Mouse (Mus musculus): ENCODE data around the gene Mpped1. TPM values are rescaled to one million over a fixed set of nuclear protein-coding genes. Genes with fewer than 3 reads are reported as not detected.

The Mpped1 gene
- polyA plus RNA-seq, 1 experiment from 2014 or later: 0.50 TPM

GRCm38 (mm10) chr15:83761512-83761911 lies 17.8 kb upstream of the Mpped1 start:
- WGBS: 95% methylated on average over 13 of the region's 13 CpGs
- no peaks in the 10 kb centered on the region for H3K4me1 ChIP-seq (ENCODE audit: control insufficient read depth, insufficient read depth, low read length)
- H3K9ac ChIP-seq (ENCODE audit: low read depth, low read length): no peak overlapping the region
- H3K4me3 ChIP-seq (ENCODE audit: low read length): no peak overlapping the region
- no peak for ATAC-seq (ENCODE audit: low FRiP score, low TSS enrichment)
- H3K9me3 ChIP-seq (ENCODE audit: control insufficient read depth, low read length): no peaks in the 10 kb centered on the region
- H3K27me3 ChIP-seq (ENCODE audit: control insufficient read depth, insufficient read depth, low read length): no peaks in the 10 kb centered on the region
- no peak overlapping the region for H3K4me2 ChIP-seq (replicated peaks; ENCODE audit: low read depth, low read length)
- H3K27ac ChIP-seq (ENCODE audit: low read depth, low read length): no peak overlapping the region
- H3K36me3 ChIP-seq (ENCODE audit: control insufficient read depth, insufficient read depth, low read length): no peaks in the 10 kb centered on the region

DNA sequence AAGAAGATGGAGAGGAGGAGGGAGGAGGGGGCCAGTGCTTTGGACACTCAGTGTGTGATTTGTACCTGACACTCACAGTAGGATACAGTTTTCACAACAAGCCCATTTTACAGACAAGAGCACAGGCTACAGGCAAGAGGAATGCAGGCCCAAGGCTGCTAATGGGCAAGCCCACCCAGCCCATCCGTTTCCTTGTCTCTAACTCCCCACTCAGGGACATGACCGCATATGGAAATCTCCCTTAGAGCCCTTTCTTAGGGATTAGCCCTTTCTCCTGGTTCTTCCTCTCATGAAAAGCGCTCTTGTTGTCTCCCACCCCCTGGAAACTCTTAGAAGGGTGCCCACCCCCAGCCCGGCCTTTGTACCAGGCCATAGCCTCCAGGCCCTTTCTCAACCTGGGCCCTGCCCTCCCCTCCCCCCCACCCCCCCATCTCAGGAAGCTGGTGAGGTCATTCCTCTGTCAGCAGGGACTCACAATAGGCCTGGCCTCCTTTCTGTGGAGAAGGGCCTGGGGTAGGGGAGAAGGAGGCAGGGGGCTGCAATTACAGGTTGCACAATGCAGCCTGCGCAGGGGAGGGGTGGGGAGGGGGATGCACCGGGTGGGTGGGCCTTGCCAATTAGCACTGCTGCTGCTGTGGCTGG lies 13.8 kb upstream of the Mpped1 start:
- no peak for ATAC-seq (ENCODE audit: low FRiP score, low TSS enrichment)
- no peaks in the 10 kb centered on the region for H3K27me3 ChIP-seq (ENCODE audit: control insufficient read depth, insufficient read depth, low read length)
- H3K36me3 ChIP-seq (ENCODE audit: control insufficient read depth, insufficient read depth, low read length): no peaks in the 10 kb centered on the region
- no peak overlapping the region for H3K4me3 ChIP-seq (ENCODE audit: low read length)
- no peak overlapping the region for H3K9ac ChIP-seq (ENCODE audit: low read depth, low read length)
- no peak overlapping the region for H3K27ac ChIP-seq (ENCODE audit: low read depth, low read length)
- WGBS: 28% methylated on average over 6 of the region's 6 CpGs
- H3K4me2 ChIP-seq (replicated peaks; ENCODE audit: low read depth, low read length): no peak overlapping the region
- no peaks in the 10 kb centered on the region for H3K9me3 ChIP-seq (ENCODE audit: control insufficient read depth, low read length)
- H3K4me1 ChIP-seq (ENCODE audit: control insufficient read depth, insufficient read depth, low read length): no peaks in the 10 kb centered on the region

- Histone ChIP-seq H3K4me3 (ENCODE audit: low read length) (no peak overlapping the region), H3K27me3 (ENCODE audit: control insufficient read depth, insufficient read depth, low read length) (no peaks in the 10 kb centered on the region), H3K4me1 (ENCODE audit: control insufficient read depth, insufficient read depth, low read length) (no peaks in the 10 kb centered on the region), H3K9ac (ENCODE audit: low read depth, low read length) (no peak overlapping the region), H3K4me2 (replicated peaks; ENCODE audit: low read depth, low read length) (no peak overlapping the region), H3K27ac (ENCODE audit: low read depth, low read length) (no peak overlapping the region), H3K9me3 (ENCODE audit: control insufficient read depth, low read length) (no peaks in the 10 kb centered on the region), H3K36me3 (ENCODE audit: control insufficient read depth, insufficient read depth, low read length) (no peaks in the 10 kb centered on the region)
- WGBS: 72% methylated on average over 8 of the region's 8 CpGs
- no peak for ATAC-seq (ENCODE audit: low FRiP score, low TSS enrichment)
These were observed 7.8 kb upstream of the Mpped1 start for GRCm38 (mm10) chr15:83771346-83772053.

- Histone ChIP-seq H3K27ac (ENCODE audit: low read depth, low read length) (no peak overlapping the region), H3K9ac (ENCODE audit: low read depth, low read length) (no peak overlapping the region), H3K4me1 (ENCODE audit: control insufficient read depth, insufficient read depth, low read length) (no peaks in the 10 kb centered on the region), H3K9me3 (ENCODE audit: control insufficient read depth, low read length) (no peaks in the 10 kb centered on the region), H3K4me2 (replicated peaks; ENCODE audit: low read depth, low read length) (no peak overlapping the region), H3K27me3 (ENCODE audit: control insufficient read depth, insufficient read depth, low read length) (no peaks in the 10 kb centered on the region; the same call in 1 of the 2 replicates), H3K36me3 (ENCODE audit: control insufficient read depth, insufficient read depth, low read length) (no peaks in the 10 kb centered on the region), H3K4me3 (ENCODE audit: low read length) (no peak overlapping the region)
- no peak for ATAC-seq (ENCODE audit: low FRiP score, low TSS enrichment)
- WGBS: 69% methylated on average over 5 of the region's 5 CpGs
These were observed 6.8 kb upstream of the Mpped1 start for GRCm38 (mm10) chr15:83772460-83772859.

DNA sequence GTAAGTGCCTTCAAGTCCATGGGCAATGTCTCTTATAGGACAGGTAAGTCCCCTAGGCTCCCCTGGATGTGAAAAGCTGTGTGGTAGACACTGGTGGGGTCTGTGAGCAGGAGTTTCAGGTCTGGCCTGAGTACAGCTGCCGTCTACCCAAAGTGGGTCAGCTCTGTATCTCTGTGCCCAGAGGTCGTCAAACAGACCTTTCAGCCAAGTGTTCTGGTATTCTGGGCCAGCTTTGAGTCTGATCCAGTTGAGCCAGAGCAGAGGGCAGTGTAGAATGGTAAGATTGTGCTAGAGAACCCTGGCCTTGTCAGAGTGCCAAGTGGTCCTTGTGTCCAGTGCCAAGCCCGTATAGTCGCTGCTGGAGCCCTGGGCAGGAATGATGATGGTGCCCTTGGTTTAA lies 6.3 kb upstream of the Mpped1 start:
- WGBS: 89% methylated on average over 4 of the region's 4 CpGs
- H3K9ac ChIP-seq (ENCODE audit: low read depth, low read length): no peak overlapping the region
- no peak overlapping the region for H3K27ac ChIP-seq (ENCODE audit: low read depth, low read length)
- H3K4me1 ChIP-seq (ENCODE audit: control insufficient read depth, insufficient read depth, low read length): no peaks in the 10 kb centered on the region
- H3K9me3 ChIP-seq (ENCODE audit: control insufficient read depth, low read length): no peaks in the 10 kb centered on the region
- no peaks in the 10 kb centered on the region for H3K36me3 ChIP-seq (ENCODE audit: control insufficient read depth, insufficient read depth, low read length)
- no peak for ATAC-seq (ENCODE audit: low FRiP score, low TSS enrichment)
- H3K4me3 ChIP-seq (ENCODE audit: low read length): no peak overlapping the region
- no peak overlapping the region for H3K4me2 ChIP-seq (replicated peaks; ENCODE audit: low read depth, low read length)
- H3K27me3 ChIP-seq (ENCODE audit: control insufficient read depth, insufficient read depth, low read length): peaks cover 2% of the 10 kb centered on the region

- 66% methylated on average over 4 of the region's 4 CpGs for WGBS
- Histone ChIP-seq H3K4me2 (replicated peaks; ENCODE audit: low read depth, low read length) (no peak overlapping the region), H3K9ac (ENCODE audit: low read depth, low read length) (no peak overlapping the region), H3K27ac (ENCODE audit: low read depth, low read length) (no peak overlapping the region), H3K27me3 (ENCODE audit: control insufficient read depth, insufficient read depth, low read length) (peaks cover 22% of the 10 kb centered on the region), H3K9me3 (ENCODE audit: control insufficient read depth, low read length) (no peaks in the 10 kb centered on the region), H3K36me3 (ENCODE audit: control insufficient read depth, insufficient read depth, low read length) (no peaks in the 10 kb centered on the region), H3K4me3 (ENCODE audit: low read length) (no peak overlapping the region), H3K4me1 (ENCODE audit: control insufficient read depth, insufficient read depth, low read length) (no peaks in the 10 kb centered on the region)
- no peak for ATAC-seq (ENCODE audit: low FRiP score, low TSS enrichment)
These were observed 4.3 kb upstream of the Mpped1 start for GRCm38 (mm10) chr15:83774922-83775321.

- no peaks in the 10 kb centered on the region for H3K36me3 ChIP-seq (ENCODE audit: control insufficient read depth, insufficient read depth, low read length)
- H3K27ac ChIP-seq (ENCODE audit: low read depth, low read length): no peak overlapping the region
- no peak overlapping the region for H3K4me3 ChIP-seq (ENCODE audit: low read length)
- H3K9ac ChIP-seq (ENCODE audit: low read depth, low read length): no peak overlapping the region
- no peaks in the 10 kb centered on the region for H3K9me3 ChIP-seq (ENCODE audit: control insufficient read depth, low read length)
- no peaks in the 10 kb centered on the region for H3K4me1 ChIP-seq (ENCODE audit: control insufficient read depth, insufficient read depth, low read length)
- H3K4me2 ChIP-seq (replicated peaks; ENCODE audit: low read depth, low read length): no peak overlapping the region
- 85% methylated on average over 6 of the region's 6 CpGs for WGBS
- ATAC-seq (ENCODE audit: low FRiP score, low TSS enrichment): no peak
- peaks cover 37% of the 10 kb centered on the region for H3K27me3 ChIP-seq (ENCODE audit: control insufficient read depth, insufficient read depth, low read length)
These were observed 2.8 kb upstream of the Mpped1 start for GRCm38 (mm10) chr15:83776265-83777000.

DNA sequence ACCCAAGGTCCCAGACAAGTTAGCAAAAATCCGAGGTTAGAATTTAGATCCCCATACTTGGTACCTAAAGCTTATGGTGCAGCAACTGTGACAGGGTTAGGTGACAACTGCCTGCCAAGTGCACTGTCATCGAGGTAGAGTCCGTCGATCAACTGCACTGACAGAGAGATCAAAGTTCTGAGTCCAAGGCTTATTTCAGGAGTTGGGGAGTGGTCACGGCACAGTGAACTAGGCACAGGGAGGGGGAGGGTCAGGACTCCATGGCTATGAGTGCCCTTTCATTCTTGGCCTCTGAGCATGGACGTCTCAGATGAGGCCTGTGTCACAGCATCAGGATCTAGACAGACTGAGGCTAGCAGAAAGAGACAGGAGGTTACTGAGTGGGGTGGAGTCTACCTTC lies 1.8 kb upstream of the Mpped1 start:
- H3K9me3 ChIP-seq (ENCODE audit: control insufficient read depth, low read length): no peaks in the 10 kb centered on the region
- no peak overlapping the region for H3K27ac ChIP-seq (ENCODE audit: low read depth, low read length)
- no peak overlapping the region for H3K4me2 ChIP-seq (replicated peaks; ENCODE audit: low read depth, low read length)
- no peak for ATAC-seq (ENCODE audit: low FRiP score, low TSS enrichment)
- no peaks in the 10 kb centered on the region for H3K36me3 ChIP-seq (ENCODE audit: control insufficient read depth, insufficient read depth, low read length)
- H3K27me3 ChIP-seq (ENCODE audit: control insufficient read depth, insufficient read depth, low read length): peaks cover 38% of the 10 kb centered on the region
- H3K4me3 ChIP-seq (ENCODE audit: low read length): no peak overlapping the region
- no peak overlapping the region for H3K9ac ChIP-seq (ENCODE audit: low read depth, low read length)
- H3K4me1 ChIP-seq (ENCODE audit: control insufficient read depth, insufficient read depth, low read length): no peaks in the 10 kb centered on the region
- whole genome bisulfite sequencing: 38% methylated on average over 6 of the region's 6 CpGs

Measured in kidney, embryonic 14.5 days (tissue).